Mouse (Mus musculus): ENCODE results near the gene Nab1. TPM values are rescaled to one million over a fixed set of nuclear protein-coding genes. Genes with fewer than 3 reads are reported as not detected.
"Not testable (repeated sequence)": the region's sequence is repeated elsewhere in the genome, so short reads cannot be mapped to it uniquely, and the experiment has no call there.

The Nab1 gene
- 10.3 and 12.5 TPM in 2 replicates for polyA plus RNA-seq (2015; fragmentation: Nextera tagmentation; extraction: Ambion mirVana)

DNA sequence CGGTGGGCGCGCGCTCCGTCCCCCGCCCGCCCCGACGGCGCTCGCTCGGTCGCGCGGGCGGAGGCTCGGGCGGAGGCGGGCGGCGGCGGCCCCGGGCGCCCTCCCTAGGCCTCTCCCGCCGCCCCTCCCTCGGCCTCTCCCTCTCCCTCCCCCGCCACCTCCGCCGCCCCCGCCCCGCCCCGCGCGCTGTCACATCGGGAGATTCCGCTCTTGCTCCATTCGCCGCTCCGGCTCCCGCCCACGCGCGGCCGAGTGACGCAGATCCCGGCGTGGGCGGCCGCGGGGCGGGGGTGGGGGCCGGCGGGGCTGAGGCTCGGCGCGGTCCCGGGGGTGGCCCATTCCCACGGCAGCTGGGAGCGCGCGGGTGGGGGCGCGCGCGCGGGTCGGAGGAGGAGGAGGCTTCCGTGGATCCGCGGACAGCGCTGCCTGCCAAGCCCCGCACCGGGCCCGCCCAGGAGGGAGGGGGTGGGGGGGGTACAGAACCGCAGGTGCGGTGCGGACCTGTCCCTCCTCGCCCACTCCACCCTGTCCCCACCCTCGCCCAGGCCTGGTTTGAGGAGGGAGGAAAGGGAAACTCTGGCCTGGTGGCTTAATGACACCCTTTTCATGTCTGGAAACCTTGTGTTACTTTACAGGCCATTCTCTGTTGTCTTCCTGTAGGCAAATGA lies at the start of gene Nab1:
Nab1 (minus strand) TSS at position 366 of the 668 bp plus-strand sequence.
- Histone ChIP-seq H3K4me1 (replicated peaks) (peaks cover 24% of the 10 kb centered on the region), H3K9me3 (replicated peaks) (no peaks in the 10 kb centered on the region), H3K36me3 (no peaks in the 10 kb centered on the region), H3K27me3 (peaks cover 9% of the 10 kb centered on the region; the same call in 1 of the 2 replicates), H3K4me3 (replicated peaks) (peak within 1 kb of the TSS; percentile 81), H3K27ac (peak within 1 kb of the TSS; percentile 78), H3K4me2 (peak within 1 kb of the TSS; percentile 94), H3K9ac (peak within 1 kb of the TSS; percentile 84)
- DNase-seq = peak; percentile 34
- peak; percentile 91 for ATAC-seq (ENCODE audit: low read depth)
- under 1% methylated on average over 28 of the region's 80 CpGs for WGBS (ENCODE audit: insufficient replicate concordance)

DNA sequence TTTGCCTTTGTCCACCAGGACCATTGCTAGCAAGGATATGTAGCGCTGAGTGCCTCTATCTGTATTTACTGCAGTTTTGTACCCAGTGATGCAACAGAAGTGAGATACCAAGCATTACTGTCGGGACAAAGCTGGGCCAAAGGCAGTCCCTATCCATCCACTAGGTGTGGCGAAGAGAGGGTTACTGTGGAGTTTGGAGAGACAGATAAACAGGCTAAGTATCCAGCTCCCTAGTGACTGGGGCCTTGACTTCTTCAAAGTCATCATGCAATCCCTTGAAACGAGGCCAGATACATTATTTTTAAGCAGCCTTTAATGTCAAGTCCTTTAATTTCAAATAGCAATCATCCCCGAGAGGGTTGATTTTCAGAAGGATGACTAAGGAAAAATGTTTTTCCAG lies 47.0 kb upstream of the Nab1 start:
- DNase-seq (no peak), ATAC-seq (ENCODE audit: low read depth) (no peak)
- no peaks in the 10 kb centered on the region; the same call in 1 of the 2 replicates for H3K9me3 ChIP-seq (replicated peaks)
- no peaks in the 10 kb centered on the region for H3K36me3 ChIP-seq
- no peaks in the 10 kb centered on the region for H3K4me1 ChIP-seq (replicated peaks)
- 58% methylated on average over 5 of the region's 5 CpGs for WGBS (ENCODE audit: insufficient replicate concordance)
- H3K27me3 ChIP-seq = no peaks in the 10 kb centered on the region
- no peak overlapping the region for H3K27ac ChIP-seq
- H3K9ac ChIP-seq = no peak overlapping the region
- H3K4me3 ChIP-seq (replicated peaks) = no peak overlapping the region
- H3K4me2 ChIP-seq = no peak overlapping the region

DNA sequence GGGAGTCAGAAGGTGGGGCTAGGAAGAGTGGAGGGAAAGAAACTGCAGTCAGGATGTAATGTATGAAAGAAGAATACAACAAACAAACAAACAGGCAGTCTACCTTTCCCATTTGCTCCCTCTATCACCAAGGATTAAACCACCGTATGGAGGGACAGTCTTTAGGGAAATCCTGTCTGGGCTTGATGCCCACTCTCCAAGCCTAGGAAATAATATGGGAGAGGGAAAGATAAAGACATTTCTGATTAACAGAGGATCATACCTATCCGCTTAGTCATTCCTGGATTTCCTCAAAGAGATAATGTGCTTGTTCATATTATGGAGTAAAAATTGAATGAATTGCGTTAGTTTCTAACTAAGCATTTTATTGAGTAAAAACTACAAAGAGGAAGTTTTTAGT lies 46.3 kb upstream of the Nab1 start:
- H3K27ac ChIP-seq = no peak overlapping the region
- no peak overlapping the region for H3K4me3 ChIP-seq (replicated peaks)
- 64% methylated on average over 3 of the region's 3 CpGs for WGBS (ENCODE audit: insufficient replicate concordance)
- no peak overlapping the region for H3K9ac ChIP-seq
- H3K9me3 ChIP-seq (replicated peaks) = no peaks in the 10 kb centered on the region; the same call in 1 of the 2 replicates
- no peaks in the 10 kb centered on the region for H3K4me1 ChIP-seq (replicated peaks)
- H3K27me3 ChIP-seq = no peaks in the 10 kb centered on the region
- ATAC-seq (ENCODE audit: low read depth) (no peak), DNase-seq (no peak)
- H3K4me2 ChIP-seq = no peak overlapping the region
- H3K36me3 ChIP-seq = no peaks in the 10 kb centered on the region

DNA sequence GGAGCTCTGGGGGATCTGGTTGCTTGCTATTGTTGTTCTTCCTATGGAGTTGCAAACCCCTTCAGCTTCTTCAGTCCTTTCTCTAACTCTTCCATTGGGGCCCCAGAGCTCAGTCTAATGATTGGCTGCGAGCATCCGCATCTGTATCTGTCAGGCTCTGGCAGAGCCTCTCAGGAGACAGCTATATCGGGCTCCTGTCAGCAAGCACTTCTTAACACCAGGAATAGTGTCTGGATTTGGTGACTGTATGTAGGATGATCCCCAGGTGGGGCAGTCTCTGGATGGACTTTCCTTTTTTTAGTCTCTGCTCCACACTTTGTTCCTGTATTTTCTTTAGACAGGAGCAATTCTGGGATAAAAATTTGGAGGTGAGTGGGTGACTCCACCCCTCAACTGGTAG lies 39.6 kb upstream of the Nab1 start:
- not testable (repeated sequence) for H3K4me1 ChIP-seq (replicated peaks); H3K27me3 ChIP-seq; H3K36me3 ChIP-seq; H3K9me3 ChIP-seq (replicated peaks); H3K4me2 ChIP-seq; H3K4me3 ChIP-seq (replicated peaks); DNase-seq; H3K9ac ChIP-seq; H3K27ac ChIP-seq; ATAC-seq (ENCODE audit: low read depth)
- 67% methylated on average over 3 of the region's 3 CpGs for WGBS (ENCODE audit: insufficient replicate concordance)

DNA sequence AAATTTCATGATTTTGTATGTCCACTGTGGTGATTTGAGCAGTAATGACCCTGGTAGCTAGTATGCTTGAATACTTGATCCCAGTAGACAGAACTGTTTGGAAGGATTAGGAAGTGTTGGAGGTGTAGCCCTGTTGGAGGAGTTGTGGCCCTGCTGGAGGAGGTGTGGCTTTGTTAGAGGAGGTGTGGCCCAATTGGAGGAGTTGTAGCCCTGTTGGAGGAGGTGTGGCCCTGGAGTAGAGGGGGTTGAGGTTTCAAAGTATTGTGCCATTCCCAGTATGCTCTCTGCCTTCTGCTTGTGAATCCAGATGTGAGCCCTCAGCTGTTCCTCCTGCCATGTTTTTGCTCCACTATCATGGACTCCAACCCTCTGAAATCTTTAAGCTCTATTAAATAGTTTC lies 29.5 kb upstream of the Nab1 start:
- H3K4me3 ChIP-seq (replicated peaks) = no peak overlapping the region
- ATAC-seq (ENCODE audit: low read depth) (no peak), DNase-seq (no peak)
- H3K4me1 ChIP-seq (replicated peaks) = no peaks in the 10 kb centered on the region
- no peaks in the 10 kb centered on the region for H3K36me3 ChIP-seq
- no peak overlapping the region for H3K4me2 ChIP-seq
- H3K9me3 ChIP-seq (replicated peaks) = no peaks in the 10 kb centered on the region
- H3K9ac ChIP-seq = no peak overlapping the region
- no peak overlapping the region for H3K27ac ChIP-seq
- no peaks in the 10 kb centered on the region for H3K27me3 ChIP-seq

DNA sequence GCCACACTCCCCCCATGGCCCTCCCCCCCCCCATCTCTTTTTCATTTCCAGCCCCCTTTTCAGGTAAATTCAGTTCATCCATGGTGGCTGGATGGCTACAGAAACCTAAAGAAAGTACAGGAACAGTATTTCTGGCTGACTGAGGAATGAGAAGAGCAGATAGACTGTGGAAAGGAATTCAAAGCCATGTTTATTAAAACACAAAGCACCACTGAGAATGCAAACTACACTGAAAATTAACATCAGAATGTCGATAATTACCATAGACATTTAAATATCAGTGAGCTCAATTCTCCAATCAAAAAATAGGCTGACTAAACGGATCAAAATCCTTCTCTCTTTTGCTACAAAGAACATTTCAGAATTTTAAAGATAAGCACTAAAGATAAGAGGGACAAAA lies 27.2 kb upstream of the Nab1 start:
- ATAC-seq (ENCODE audit: low read depth) = no peak
- DNase-seq = no peak

DNA sequence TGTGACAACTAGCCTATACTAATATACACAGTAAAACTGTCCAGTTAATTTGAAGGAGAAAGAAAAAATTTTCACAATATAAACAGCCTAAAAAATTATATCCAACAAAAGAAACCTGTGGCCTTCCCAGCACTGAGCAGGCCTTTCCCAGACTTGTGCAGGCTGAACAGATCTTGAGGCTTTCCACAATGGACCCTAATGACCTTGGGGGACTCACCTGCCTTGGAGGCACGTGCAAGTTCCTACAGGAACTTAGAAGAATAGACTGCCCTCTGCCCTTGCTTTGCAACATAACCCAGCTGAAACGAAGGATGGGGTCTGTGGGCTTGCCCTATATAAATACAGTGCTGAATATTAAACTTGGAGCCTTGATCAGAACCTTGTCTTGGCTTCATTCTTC lies 26.8 kb upstream of the Nab1 start:
- Histone ChIP-seq H3K36me3 (no peaks in the 10 kb centered on the region), H3K27me3 (no peaks in the 10 kb centered on the region), H3K27ac (no peak overlapping the region), H3K4me1 (replicated peaks) (no peaks in the 10 kb centered on the region), H3K9me3 (replicated peaks) (no peaks in the 10 kb centered on the region), H3K4me3 (replicated peaks) (no peak overlapping the region), H3K4me2 (no peak overlapping the region), H3K9ac (no peak overlapping the region)
- DNase-seq = no peak
- WGBS (ENCODE audit: insufficient replicate concordance) = 52% methylated on average over 2 of the region's 2 CpGs
- ATAC-seq (ENCODE audit: low read depth) = no peak

More for the DNA sequence above, 27.2 kb upstream of the Nab1 start:
- Histone ChIP-seq H3K27ac (no peak overlapping the region), H3K9ac (no peak overlapping the region), H3K4me2 (no peak overlapping the region), H3K4me1 (replicated peaks) (no peaks in the 10 kb centered on the region), H3K36me3 (no peaks in the 10 kb centered on the region), H3K27me3 (no peaks in the 10 kb centered on the region), H3K9me3 (replicated peaks) (no peaks in the 10 kb centered on the region), H3K4me3 (replicated peaks) (no peak overlapping the region)
- 45% methylated on average over 2 of the region's 2 CpGs for WGBS (ENCODE audit: insufficient replicate concordance)

DNA sequence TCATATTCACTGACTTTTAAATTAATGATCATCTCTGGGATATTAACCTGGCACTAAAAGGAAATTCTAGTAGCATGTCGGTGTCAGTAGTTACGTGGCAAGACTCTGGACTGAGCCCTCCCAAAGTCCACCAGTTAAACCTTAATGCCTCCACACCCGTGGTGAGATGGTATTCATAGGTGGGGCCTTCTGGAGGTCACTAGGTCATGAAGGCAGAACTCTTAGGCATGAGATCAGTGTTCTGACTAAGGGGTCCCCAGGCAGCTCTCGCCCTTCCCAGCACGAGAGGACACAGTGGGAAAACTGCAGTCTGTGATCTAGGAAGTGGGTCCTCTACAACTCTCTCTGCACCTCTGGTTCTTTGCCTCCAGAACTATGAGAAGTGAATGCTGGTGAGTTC lies 24.2 kb upstream of the Nab1 start:
- Histone ChIP-seq H3K4me2 (no peak overlapping the region), H3K9ac (no peak overlapping the region), H3K9me3 (replicated peaks) (no peaks in the 10 kb centered on the region), H3K36me3 (no peaks in the 10 kb centered on the region), H3K4me3 (replicated peaks) (no peak overlapping the region), H3K27me3 (no peaks in the 10 kb centered on the region), H3K4me1 (replicated peaks) (no peaks in the 10 kb centered on the region), H3K27ac (no peak overlapping the region)
- DNase-seq = no peak
- ATAC-seq (ENCODE audit: low read depth) = no peak
- 62% methylated on average over 5 of the region's 5 CpGs for WGBS (ENCODE audit: insufficient replicate concordance)

DNA sequence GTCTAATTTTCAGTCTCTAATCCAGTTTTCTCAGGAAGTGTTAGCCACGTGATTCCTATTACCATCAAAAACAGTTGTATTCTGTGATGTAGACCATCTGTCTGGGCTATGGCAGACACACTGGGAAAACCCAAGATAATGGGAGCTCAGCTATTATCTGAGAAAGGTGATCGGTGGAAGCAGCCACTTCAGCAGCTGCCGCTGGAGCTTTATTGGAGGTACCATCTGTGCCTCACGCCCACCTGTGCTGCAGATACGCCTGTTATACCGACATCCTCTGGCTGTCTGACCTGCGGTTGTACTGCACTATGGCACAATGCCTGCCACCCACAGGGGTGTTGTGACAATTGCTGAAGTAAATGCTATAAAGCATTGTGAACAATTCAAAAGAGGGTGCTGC lies 23.7 kb upstream of the Nab1 start:
- no peaks in the 10 kb centered on the region for H3K27me3 ChIP-seq
- H3K9me3 ChIP-seq (replicated peaks) = no peaks in the 10 kb centered on the region
- H3K4me2 ChIP-seq = no peak overlapping the region
- no peak for ATAC-seq (ENCODE audit: low read depth)
- no peak overlapping the region for H3K27ac ChIP-seq
- H3K4me1 ChIP-seq (replicated peaks) = no peaks in the 10 kb centered on the region
- no peak overlapping the region for H3K9ac ChIP-seq
- H3K36me3 ChIP-seq = no peaks in the 10 kb centered on the region
- H3K4me3 ChIP-seq (replicated peaks) = no peak overlapping the region
- DNase-seq = no peak
- 62% methylated on average over 7 of the region's 7 CpGs for WGBS (ENCODE audit: insufficient replicate concordance)

DNA sequence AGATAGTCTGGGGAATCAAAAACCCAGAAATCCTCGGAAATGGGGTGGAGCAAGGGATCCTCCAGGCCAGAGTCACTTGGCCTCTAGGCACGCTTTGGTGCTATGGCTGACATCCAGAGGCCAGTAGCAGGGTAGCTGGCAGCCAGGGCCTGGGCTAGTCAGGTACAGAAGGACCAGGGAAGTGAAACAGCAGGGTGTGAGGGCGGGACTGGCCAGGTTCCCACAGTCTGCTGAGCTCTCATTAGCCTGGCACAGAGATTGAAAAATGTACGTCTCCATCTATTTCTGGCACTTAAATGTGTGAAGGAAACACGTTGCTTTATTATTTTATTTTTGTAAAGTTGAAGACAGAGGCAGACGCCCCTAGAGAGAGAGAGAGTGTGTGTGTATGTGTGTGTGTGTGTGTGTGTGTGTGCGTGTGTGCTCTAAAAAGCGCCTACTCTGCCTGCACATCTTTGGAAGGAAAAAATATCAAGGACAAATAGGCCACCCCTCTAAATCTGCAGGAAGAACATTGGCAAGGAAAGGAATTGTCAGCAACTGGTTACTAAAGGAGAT lies 21.0 kb upstream of the Nab1 start:
- Histone ChIP-seq H3K27ac (no peak overlapping the region), H3K4me2 (no peak overlapping the region), H3K36me3 (no peaks in the 10 kb centered on the region), H3K9me3 (replicated peaks) (no peaks in the 10 kb centered on the region), H3K4me1 (replicated peaks) (no peaks in the 10 kb centered on the region), H3K4me3 (replicated peaks) (no peak overlapping the region), H3K9ac (no peak overlapping the region), H3K27me3 (no peaks in the 10 kb centered on the region)
- no peak for ATAC-seq (ENCODE audit: low read depth)
- DNase-seq = no peak
- 57% methylated on average over 8 of the region's 8 CpGs for WGBS (ENCODE audit: insufficient replicate concordance)

DNA sequence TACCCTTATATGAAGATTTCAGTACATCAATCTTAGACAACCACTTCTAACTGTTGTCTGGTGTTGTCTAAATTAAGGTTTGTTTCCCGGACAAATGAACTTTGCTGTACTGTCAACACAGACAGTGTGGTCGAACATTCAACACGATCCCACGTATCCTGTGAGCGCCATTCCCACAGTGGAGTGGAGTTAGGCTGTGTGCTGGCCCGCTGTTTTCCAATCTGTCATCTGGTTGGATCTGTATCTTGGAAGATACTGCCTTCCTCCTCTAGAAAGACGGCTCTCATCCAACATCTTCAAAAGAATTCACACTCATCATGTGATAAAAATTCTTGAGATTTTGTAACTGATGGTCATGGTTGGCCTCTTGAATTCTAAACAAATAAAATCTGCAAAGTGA lies 19.7 kb upstream of the Nab1 start:
- ATAC-seq (ENCODE audit: low read depth) (no peak), DNase-seq (no peak)
- Histone ChIP-seq H3K36me3 (no peaks in the 10 kb centered on the region), H3K4me2 (no peak overlapping the region), H3K4me1 (replicated peaks) (no peaks in the 10 kb centered on the region), H3K27ac (no peak overlapping the region), H3K9ac (no peak overlapping the region), H3K4me3 (replicated peaks) (no peak overlapping the region), H3K9me3 (replicated peaks) (no peaks in the 10 kb centered on the region), H3K27me3 (no peaks in the 10 kb centered on the region)
- 75% methylated on average over 7 of the region's 7 CpGs for WGBS (ENCODE audit: insufficient replicate concordance)

DNA sequence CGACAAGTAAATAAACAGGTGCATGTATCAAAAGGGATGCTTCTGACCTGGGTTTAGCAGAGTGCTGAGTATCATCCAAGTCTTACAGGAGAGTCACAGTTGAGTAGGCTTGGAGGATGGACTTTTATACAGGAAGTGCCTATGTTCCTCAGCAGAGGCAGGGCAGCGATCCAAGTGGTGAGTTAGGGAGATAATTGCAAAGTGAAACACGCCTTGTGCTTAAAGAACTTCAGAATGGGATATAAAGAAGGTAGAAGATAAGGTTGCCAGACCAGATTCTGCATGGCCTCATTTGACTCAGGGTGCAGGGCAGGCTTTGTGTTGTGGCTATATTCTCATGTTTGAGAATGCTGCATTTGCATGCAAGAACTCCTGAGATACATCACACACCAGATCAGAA lies 14.8 kb upstream of the Nab1 start:
- no peaks in the 10 kb centered on the region for H3K4me1 ChIP-seq (replicated peaks)
- ATAC-seq (ENCODE audit: low read depth) (no peak), DNase-seq (no peak)
- H3K4me3 ChIP-seq (replicated peaks) = no peak overlapping the region
- 33% methylated on average over 3 of the region's 3 CpGs for WGBS (ENCODE audit: insufficient replicate concordance)
- no peak overlapping the region for H3K9ac ChIP-seq
- no peak overlapping the region for H3K4me2 ChIP-seq
- H3K27ac ChIP-seq = no peak overlapping the region
- H3K9me3 ChIP-seq (replicated peaks) = no peaks in the 10 kb centered on the region
- no peaks in the 10 kb centered on the region for H3K27me3 ChIP-seq
- no peaks in the 10 kb centered on the region for H3K36me3 ChIP-seq

Measured in liver, embryonic 13.5 days (tissue).